Mouse (Mus musculus): ENCODE measurements around the gene Hmgb1.

Gene Hmgb1

DNA sequence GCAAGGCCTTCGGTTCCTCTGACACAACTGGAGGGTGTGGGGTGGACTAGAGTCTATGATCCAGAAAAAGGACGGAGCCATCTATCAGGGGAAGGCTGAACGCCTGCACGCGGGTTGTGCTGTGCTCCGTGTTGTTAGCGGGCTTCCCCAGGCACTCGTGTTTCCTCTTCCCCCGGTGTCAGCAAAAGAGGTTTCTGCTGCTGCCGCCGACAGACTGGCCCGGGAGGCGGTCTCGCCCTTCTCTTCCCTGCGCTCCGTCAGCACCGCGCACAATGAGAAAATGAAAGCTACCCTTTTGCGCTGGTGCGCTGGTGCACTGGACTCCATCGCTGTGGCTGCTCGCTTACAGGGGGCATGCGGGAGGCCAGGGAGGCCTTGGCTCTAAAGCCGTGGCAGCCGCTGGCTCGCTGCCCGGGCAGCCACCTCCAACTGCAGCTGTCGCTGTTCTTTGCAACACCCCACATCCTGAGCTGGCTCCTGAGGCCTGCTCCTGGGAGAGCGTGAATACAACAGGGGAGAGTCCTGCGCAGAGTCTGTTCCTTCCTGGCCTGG is 153.0 kb downstream of the Hmgb1 start:
- DNase-seq (ENCODE audit: extremely low read depth, low read depth, low spot score): no peak

DNA sequence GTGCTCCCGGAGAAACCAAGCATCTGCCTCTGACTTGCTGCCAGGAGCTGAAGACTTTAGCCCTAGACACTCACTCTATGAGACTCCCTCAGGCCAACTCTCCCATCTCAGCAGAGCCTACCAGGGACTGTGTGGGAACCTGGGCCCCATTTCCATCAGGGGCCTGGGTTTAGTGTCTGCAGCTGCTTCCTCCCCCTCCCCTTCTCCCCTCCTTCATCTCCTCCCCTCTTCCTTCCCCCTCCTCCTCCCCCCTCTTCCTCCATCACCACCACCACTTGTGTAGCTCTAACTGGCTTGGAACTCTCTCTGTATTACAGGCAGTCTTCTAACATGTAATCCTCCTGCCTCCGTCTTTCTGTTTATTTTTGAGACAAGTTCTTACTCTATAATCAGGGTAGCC is 154.2 kb downstream of the Hmgb1 start:
- DNase-seq (ENCODE audit: extremely low read depth, low read depth, low spot score): no peak

DNA sequence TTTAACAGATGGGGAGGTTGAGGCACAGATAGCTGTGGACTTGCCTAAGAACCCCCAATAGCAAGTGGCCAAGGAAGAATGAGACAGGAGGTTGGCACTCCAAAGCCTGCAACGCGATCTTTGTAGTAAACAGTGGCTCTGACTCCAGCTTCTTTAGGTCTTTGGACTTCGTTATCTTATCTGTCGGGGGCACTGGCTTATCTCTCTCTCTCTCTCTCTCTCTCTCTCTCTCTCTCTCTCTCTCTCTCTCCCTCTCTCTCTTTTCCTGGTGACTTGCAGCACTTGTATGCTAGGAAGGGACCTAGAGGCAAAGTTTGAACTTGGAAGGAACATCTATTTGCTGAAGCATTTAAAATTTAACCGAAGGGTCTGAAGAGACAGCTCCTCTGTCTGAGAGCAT is 155.9 kb downstream of the Hmgb1 start:
- no peak for DNase-seq (ENCODE audit: extremely low read depth, low read depth, low spot score)

DNA sequence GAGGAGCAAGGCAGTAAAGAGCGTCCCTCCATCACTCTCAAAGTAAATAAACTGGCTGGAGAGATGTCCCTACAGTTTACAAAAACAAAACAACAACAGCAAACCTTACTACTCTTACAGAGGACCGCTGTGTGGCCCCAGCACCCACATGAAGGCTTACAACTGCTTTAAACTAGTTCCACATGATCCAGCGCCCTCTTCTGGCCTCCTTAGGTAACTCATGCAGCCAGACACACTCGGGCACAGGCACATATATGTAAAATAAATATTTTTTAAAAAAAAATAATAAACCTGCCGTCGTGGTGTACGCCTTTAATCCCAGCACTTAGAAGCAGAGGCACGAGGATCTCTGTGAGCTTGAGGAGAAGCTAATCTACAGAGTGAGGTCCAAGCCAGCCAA is 156.9 kb downstream of the Hmgb1 start:
- DNase-seq (ENCODE audit: extremely low read depth, low read depth, low spot score): no peak

DNA sequence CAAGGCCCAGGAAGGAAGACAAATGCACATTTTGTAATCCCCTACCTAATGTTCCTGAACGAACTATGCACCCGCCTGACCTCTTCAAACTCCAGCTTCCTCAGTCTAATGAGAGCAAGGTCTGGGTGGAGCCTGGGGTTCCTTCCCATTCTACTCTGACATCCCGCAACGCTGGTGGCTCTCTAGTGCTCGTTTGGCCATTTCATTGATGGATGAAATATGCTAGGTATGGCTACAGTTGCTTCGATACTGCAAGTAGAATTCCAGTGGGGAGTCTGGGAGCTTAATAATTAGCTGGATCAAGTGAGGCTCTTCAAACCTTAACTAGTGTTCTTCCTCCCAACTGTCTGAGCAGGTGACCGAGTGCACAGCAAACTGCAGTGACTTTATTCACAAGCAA is 163.2 kb downstream of the Hmgb1 start:
- DNase-seq (ENCODE audit: extremely low read depth, low read depth, low spot score): no peak

DNA sequence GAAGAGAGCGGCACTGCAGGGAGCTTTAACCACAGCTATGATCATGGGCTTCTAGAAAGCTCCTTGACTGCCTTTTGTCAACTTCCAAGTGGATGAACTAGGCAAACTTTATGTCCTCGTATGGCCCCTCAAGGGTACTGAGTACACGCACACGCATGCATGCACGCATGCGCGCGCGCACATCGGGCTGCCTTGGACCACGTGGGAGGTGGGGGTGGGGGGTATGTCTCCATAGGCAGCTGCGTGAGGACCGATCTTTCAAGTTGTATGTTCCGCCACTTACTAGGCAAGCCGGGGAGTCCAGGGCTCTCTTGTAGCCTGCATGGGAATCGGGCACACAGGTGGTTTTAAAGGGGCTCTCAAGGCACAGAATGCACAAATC is 163.6 kb downstream of the Hmgb1 start:
- DNase-seq (ENCODE audit: extremely low read depth, low read depth, low spot score): no peak

DNA sequence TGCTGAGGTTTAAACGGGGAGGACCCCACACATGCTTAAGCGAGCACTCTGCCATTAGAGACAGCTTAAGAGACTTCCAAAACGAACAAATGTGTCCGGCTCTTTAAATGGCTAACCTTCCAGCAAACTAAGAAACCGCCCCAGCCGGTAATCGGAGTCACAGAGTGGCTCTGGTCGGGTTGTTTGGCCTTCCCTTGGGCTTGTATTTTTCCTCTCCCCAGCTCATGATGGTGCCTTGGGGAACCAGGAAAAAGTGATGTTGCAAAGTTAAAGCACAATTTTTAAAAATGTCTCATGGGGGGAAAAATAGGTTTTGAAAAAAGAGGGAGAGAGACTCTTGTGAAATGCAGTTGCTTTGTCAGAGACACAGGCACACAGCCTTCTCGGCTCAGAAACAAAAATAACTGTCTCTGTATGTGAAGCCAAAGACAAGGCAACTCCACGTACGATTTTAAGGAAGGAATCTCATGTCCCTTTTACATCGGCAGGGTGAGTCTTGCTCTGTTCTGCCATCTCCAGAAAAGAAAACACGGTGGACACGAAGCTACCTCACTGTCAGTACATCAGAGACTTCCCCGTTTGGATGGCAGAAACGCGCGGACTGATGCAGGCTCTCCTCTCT is 164.1 kb downstream of the Hmgb1 start:
- DNase-seq (ENCODE audit: extremely low read depth, low read depth, low spot score): no peak

DNA sequence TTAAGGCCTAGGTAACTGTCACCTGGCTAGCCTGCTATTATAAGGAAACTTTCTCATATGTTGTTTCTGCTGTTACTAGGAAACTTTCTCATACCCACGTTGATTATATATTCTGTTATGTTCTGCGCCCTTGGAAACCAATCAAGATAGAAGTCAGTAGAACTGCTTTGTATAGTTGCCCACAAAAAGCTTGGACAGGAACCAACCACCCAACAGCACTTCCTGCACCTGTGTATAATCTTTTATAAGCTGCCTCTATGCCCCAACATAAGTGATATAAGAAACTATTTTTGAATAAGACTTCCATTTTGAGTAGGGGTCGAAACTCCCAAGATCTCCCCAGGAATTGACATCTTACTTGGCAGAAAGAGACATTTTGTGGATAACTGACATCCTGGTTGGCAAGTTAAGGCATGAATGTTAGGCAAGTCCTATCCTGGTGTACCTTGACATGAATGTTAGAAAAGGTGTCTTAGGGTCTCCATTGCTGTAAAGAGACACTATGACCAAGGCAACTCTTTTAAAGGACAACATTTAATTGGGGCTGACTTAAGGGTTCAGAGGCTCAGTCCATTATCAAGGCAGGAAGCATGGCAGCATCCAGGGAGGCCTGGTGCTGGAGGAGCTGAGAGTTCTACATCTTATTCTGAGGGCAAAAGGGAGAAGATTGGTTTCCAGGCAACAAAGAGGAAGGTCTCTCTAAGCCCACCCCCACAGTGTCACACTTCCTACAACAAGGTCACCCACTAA is 166.4 kb downstream of the Hmgb1 start:
- no peak for DNase-seq (ENCODE audit: extremely low read depth, low read depth, low spot score)

DNA sequence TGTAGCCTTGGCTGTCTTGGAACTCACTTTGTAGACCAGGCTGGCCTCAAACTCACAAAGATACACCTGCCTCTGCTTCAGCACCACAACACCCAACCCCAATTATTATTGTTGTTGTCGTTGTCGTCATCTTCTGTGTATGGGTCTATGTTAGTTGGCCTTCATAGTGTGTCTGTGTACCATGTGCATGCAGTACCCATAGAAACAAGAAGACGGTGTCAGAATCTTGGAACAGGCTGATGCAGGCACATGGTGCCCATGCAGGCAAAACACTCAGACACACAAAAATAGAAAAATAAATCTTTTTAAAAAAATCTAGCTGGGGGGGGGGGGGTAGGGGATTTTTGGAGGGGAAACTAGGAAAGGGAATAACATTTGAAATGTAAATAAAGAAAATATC is 167.1 kb downstream of the Hmgb1 start:
- DNase-seq (ENCODE audit: extremely low read depth, low read depth, low spot score): no peak

DNA sequence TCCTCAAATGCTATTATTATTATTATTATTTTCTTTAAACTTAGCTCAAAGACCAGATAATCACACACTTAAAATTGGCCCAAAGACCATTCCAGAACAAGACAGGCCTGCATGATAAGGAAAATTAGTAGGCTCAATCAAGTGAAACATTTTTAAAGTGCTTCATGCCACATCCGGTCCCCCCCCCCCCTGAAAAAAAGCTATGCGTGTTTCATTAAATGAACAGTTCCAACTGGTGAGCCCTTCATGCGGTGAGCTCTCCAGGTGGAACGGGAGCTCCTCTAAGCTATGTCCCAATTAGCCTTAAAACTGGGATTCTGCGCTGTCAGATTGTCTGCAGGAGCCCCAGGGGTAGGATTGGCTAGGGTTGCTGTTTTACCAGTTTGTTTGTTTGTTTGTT is 168.0 kb downstream of the Hmgb1 start:
- no peak for DNase-seq (ENCODE audit: extremely low read depth, low read depth, low spot score)

DNA sequence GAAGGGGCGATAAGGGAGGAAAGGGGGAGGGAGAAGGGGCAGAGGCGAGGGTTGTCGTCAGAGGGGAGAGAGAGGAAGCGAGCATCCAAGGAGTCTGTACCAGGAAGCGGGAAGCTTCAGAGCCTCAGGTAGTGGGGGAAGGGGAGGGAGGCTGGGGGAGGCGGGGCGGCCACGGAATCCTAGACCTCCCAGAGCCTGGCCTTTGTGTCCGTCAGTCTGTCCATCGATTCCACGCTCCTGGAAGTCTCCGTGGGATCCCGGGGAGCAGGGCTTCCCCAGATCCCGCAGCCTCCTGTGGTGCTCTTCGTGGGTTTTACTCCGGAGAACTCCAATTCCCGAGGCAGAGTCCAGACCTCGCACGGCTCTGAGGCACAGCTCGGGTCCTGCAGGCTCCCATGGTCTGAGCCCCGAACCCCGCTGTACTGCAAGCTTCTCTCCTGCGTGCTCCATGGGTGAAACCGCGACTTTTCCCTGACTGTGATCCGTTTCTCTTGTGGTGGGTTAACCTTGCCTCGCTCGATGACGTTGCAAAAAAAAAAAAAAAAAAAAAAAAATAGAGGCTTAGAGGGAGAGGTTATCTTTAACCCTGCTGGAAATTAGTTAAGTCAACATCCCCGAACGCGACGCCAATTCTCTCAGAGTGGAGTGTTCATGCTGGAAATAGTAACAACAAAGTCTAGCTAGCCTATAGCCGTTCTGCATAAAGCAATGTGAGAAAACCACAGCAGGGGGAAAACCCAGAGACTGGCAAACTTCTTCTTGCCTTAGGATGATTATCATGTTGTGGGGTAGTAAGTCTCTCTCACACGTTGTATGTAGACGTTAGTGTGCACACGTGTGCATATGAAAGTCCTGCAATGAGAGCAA is 168.7 kb downstream of the Hmgb1 start:
- DNase-seq (ENCODE audit: extremely low read depth, low read depth, low spot score): no peak

DNA sequence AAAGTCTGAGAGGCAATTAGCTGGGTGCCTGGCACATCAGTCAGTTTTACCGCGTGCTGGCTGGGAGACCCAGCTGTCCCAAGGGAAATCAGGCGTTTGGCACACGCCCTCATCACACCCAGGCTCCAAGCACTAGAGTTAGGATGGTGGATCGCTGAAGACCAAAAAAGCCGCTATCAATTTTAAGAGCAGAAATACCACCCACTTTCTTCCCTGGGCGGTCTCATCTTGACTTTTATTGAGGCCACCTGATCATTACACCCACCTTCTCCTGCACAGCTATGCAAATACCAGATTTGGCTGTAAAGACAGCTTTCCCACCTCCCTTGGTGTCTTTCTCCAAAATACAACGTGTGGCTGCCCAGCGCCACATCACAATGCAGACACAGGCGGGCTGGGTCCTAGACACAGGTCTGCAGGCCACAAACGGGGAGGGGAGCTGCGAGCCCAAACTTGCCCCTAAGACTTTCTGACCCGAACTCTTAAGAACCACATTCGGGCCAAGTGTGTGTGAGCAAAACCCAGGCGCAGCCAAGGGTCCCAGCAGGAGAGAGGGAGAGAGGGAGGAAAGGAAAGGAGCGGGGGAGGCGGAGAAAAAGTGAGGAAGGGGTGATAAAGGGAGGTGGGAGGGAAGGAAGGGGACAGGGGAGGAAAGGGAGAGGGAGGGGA is 169.6 kb downstream of the Hmgb1 start:
- no peak for DNase-seq (ENCODE audit: extremely low read depth, low read depth, low spot score)

DNA sequence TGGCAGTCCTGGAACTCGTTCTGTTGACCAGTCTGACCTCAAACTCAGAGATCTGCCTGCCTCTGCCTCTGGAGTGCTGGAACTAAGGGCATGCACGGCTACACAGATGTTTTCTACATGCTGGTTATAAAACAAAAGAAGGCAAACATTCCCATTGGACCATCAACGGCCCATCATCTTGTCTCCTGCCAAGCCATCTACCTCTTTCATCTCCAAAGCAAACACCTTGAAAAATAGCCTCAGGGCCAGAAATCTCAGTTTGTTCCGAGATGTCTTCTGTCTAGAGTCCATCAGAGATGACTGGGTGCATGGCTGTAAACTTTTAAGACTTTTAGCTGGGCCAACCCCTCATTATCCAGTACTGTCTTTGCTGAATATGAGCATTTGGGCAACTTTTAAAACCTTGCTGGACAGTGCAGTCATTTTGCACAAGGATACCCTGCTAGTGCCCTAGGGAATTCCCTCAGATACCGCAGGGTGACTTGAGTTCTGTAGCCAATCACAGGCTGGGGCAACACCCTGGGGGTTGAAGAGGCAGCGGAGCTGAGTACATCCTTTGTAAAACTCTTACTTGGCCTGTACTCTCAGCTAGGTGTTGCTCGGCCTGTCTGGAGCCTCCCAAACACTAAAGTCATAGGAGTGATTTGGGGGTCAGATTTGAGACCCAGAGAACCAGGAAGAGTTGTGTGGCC is 170.3 kb downstream of the Hmgb1 start:
- no peak for DNase-seq (ENCODE audit: extremely low read depth, low read depth, low spot score)

DNA sequence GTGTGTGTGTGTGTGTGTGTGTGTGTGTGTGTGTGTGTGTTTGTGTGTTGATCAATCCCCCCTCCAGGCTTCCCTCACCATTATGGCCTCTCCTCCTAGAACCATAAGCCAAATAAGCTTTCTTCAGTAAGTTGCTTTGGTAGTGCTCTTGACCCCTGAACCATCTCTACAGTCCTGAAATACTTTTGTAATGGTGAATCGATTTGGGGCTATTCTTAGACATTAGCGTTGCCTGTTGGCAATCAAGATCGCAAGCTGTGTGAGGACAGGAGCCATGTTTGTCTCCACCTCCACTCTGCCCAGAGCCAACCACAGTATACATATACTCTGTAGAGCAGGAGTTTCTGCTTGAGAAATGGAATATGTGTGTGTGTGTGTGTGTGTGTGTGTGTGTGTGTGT is 175.2 kb downstream of the Hmgb1 start:
- no peak for DNase-seq (ENCODE audit: extremely low read depth, low read depth, low spot score)

DNA sequence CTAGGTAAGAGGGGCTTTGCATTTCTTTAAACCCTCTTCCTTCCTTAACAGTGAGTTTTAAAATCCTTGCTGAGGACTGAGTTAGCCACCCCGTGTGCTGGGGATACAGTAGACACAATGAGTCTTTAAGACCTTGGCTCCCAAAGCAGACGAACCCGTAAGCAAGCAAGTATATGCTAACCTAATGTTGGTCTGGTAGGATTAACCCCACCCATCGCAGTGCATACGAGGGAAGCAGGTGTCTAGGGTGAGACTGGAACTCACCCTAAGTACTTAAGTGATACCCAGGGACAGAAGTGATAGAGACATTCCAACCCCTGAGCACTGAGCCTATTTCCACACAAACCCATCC is 177.0 kb downstream of the Hmgb1 start:
- no peak for DNase-seq (ENCODE audit: extremely low read depth, low read depth, low spot score)

DNA sequence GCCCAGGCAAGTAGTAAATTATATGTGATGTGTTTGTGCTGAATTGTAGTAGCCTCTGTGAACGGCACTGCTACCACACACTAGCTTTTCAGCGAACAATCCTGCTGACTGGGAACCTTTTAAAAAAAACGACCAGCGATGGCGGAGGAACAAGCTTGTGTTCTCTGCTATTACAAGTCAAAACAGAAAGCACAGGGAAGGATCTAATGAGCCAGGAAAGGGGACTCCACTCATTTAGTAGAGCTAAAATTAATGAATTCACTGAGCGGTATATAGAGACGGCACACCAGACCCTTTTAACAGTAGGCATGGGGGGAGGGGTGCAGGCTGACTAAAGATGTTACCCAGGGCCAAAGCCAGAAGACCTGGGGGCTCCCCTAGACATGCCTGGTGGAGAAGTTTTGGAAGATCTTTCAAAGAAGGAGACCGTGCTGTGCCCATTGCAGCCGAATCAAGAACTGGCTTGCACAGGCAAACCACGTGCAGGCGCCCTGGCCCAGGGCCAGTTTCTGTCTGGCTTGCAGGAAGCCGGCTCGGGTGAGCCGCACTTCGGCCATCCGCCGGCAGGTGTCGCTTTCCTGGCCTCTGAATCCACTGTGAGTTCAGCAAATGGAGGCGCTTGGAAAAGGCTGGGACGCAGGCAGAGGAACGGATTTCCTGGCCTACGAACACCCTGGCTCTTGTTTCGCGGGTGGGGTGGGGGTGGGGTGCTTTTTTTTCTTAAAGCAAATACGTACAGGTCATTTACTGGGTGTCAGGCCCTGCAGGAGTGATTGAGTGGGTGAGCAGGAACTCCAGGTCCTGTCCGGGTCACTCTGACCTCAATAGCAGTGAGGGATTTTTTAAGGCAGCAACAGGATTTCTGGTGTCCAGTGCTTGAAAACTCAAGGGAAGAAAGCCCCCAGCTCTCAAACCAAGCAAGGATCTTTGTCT is 177.7 kb downstream of the Hmgb1 start:
- DNase-seq (ENCODE audit: extremely low read depth, low read depth, low spot score): no peak

DNA sequence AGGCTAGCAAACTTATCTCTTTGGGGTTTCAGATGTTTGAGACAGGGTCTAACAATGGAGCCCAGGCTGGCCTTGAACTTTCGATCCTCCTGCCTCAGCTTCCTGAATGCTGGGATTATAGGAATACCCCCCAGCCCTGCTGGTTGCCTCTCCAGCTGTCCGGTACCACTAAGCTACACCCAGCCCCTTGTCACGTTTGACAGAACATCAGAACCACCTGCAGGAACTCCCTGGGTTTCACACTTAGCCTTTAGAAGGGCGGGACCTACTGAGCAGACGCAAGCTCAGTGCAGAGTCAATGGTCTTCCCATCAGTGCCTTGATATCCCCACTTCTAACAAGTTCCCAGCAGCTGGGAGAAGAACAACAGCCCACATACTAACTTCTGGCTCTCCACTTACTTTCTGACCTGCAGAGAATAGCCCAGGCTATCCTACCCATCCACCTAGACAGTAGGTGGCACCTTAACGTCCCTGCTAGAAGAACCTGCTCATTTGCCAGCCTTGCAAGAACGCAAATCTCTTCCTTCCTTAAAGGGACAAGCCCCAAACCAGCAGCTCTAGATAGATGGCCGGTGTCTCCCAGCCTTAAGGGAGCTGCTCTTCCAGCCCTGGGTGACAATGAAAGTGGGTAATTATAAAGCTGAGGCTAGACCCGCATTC is 178.5 kb downstream of the Hmgb1 start:
- DNase-seq (ENCODE audit: extremely low read depth, low read depth, low spot score): no peak

DNA sequence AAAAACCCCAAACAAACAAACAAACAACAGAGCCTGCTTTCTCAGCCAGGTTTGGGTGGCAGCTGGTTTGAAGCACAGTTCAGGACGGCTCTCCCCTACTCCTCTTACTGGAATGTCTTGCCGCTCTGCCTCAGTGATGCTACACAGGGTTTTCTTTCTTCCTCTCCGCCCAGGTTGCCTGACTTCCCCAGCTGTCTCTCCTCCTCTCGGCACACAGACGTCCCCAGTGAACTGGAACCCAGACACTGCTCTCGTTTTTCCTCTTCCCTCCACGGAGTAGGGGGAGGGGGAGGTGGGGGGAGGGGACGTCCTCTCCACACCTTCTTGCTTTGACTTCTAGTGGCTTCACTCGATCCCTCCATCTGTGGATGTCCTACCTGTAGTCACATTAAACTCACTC is 179.2 kb downstream of the Hmgb1 start:
- no peak for DNase-seq (ENCODE audit: extremely low read depth, low read depth, low spot score)

DNA sequence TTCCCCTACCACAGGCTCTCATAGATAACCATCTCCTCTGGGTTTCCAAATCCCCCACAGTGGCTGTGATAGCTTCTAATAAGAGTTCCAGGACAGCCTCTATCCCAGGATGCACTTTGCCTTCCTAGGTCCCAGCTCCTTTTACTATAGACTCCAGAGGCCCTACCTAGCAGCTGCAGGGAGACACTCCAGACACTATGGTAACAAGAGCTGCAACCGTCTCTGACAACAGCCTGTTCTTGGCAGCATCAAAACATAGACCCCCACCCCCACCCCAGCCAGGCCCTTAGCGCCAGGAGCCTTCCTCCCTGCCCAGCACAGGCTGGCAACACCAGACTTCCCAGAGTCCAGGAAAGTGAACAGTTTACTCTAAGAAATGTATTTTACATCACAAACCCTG is 181.2 kb downstream of the Hmgb1 start:
- DNase-seq (ENCODE audit: extremely low read depth, low read depth, low spot score): no peak

Data from fat pad, adult 2 months (tissue).